Mouse (Mus musculus) CD4-positive, CD25-positive, alpha-beta regulatory T cell, adult 4 months (primary cell): ENCODE measurements at regions not wholly inside any gene's neighbourhood (a gene's known extent, or its start where the extent isn't known, plus 50 kb on each side); places are given as distances from the start of the nearest gene placed in this dataset.
"Not testable (repeated sequence)": the region's sequence is repeated elsewhere in the genome, so short reads cannot be mapped to it uniquely, and the experiment has no call there.

Experiments
- ATAC-seq: one replicate; pipeline ENCODE4 v1.8.0; 2017

DNA sequence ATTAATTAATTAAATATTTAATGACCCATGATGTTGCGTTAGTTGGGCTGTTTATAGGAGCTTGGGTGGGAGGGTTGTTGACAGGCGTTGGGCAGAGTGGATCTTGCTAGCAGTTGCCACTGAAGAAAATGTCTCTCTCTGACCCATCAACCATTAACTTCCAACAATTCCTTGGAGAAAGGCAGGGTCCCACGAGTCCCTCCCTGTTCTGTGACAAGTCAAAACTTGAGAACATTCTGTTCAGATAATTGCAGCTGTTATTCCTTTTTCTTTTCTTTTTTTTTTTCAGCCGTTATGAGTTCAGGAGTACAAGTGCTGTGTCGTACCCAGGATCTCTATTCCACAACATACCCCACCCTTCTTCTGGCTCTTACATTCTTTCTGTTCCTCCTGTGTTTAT lies 59.8 kb upstream of the Tnfrsf21 start:
- ATAC-seq: no peak

- no peak for ATAC-seq
Observed at GRCm38 (mm10) chr17:42954722-42955121, 61.6 kb upstream of the Tnfrsf21 start.

GRCm38 (mm10) chr17:42944453-42944852 lies 68.0 kb upstream of the Cd2ap start:
- no peak for ATAC-seq

DNA sequence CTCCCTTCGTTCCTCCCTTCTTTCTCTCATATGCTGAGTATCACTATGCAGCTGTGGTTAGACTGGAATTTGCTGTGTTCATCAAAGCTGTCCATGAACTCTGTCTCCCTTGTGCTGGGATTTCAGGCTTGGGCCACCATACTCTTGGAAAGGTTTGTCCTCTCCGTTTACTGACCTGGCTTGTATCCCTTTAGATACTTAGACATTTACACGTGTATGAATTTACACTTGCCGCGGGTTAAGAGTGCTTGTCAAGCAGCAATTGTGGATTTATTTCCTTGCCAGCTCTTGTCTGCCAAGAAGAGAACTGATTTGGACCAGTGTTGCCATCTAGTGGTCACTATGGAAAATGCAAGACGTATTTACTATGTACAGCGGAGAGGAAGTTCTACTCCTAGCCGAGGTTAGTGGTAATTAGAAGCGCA lies 66.8 kb upstream of the Cd2ap start:
- ATAC-seq: peak; percentile 88

GRCm38 (mm10) chr17:42939476-42939875 lies 63.0 kb upstream of the Cd2ap start:
- no peak for ATAC-seq

DNA sequence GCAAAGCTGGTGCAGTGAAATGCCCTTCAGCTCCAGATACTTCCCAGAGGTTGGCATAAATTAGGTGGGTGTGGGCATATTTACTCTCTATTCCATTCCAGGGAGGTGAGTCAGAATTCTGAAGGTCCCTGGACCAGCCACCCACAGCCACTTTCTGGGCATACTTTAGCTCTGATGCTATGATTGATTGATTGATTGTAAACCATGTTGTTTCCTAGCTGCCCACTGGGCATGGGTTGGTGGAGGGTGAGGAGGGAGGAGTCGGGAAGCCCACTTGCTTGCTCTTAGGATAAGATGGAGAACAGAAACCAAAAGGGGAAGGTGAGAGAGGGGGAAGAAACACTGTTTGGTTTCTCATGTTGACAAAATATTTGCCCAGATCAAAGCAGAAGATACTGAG lies 62.1 kb upstream of the Cd2ap start:
- ATAC-seq: no peak

GRCm38 (mm10) chr17:42937480-42937879 lies 61.0 kb upstream of the Cd2ap start:
- not testable (repeated sequence) for ATAC-seq

DNA sequence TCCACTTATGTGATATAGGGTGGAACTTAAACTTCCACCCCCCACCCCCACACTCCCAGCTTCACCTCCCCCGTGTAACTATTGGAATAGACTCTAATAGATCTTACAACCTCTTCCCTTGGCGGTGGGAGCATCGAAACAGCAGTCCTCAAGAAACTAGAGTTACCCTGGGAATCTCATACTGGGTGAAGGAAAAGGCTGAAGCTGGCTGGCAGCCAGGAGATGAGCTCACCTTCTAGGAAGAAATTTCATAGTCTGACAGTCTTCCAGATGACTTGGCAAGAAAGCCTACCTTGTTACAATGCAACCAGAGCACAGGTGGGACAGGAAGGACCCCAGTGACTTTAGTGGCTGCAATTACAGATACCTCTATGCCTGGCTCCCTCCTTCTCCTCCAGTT lies 57.6 kb upstream of the Cd2ap start:
- no peak for ATAC-seq

DNA sequence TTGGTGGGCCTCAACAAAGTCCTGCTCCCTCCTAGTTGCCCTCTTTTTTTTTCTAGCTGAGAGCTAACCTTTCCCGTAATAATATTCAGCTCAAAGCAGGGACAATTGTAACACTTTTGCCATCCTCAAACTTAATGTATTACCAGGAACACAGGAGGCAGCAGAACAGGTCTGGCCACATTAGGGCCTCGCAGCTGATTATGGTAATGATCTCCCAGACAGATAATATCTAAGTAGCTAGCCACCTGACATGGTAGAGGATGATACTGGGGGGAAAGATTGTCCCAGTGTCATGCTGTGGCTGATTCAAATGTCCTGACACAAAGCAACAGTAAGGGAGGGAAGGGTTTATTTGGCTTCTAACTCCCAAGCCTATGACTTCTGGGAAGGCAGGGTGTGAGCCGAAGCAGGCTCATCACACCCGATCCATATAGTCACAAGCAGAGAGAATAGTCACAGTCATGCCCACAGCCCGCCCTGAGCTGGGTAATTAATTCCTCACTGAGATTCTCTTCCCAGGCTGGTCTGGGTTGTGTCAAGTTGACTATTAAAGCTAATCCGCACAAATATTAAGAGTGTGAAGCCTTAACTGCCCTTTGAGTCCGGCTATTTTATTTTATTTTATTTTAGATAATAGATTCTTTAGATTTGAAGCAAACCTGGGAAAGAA lies 57.0 kb upstream of the Cd2ap start:
- ATAC-seq: no peak

DNA sequence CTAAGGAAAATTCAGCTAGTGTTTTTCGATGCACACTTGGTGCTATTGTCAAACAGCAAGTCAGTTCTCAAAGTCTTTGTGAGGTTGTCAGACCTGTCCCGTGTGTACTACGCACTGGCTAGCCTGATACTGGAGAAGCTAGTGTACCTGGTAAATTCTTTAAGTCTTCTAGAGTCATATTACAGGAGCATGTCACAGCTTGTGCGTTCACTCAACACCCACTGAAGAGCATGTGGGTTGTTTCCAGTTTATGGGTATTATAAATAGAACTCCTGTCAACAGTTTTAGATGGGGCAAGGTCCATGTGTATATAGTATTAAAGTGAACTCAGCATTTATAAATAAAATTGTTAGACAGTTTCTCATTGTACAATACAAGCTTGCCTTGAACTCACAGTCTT lies 50.9 kb upstream of the Cd2ap start:
- no peak for ATAC-seq
